Mouse (Mus musculus) thymus, postnatal 10 days (tissue): ENCODE results near the gene Tpm4.

Source experiments
- DNase-seq, 2 experiments: peaks; one replicate each; pipeline ENCODE4 v3.0.0; 2021; ENCODE audit warnings: low spot score in 2 of 2

Tpm4 gene

GRCm38 (mm10) chr8:72189417-72190214 is 54.8 kb downstream of the Tpm4 start, which contains the start of gene Hsh2d:
Gene Hsh2d (plus strand): TSS chr8:72189638.
- peak; percentile 31 to 66 for DNase-seq

GRCm38 (mm10) chr8:72190215-72190539 is 55.4 kb downstream of the Tpm4 start:
- DNase-seq = no peak

GRCm38 (mm10) chr8:72192065-72192464 is 57.3 kb downstream of the Tpm4 start:
- no peak for DNase-seq

- no peak for DNase-seq
Observed at GRCm38 (mm10) chr8:72197997-72198396, 63.2 kb downstream of the Tpm4 start.
